Mouse (Mus musculus): Measurements from ENCODE around the gene Bclaf3.
"Not testable (repeated sequence)": the region's sequence is repeated elsewhere in the genome, so short reads cannot be mapped to it uniquely, and the experiment has no call there.

Gene Bclaf3

DNA sequence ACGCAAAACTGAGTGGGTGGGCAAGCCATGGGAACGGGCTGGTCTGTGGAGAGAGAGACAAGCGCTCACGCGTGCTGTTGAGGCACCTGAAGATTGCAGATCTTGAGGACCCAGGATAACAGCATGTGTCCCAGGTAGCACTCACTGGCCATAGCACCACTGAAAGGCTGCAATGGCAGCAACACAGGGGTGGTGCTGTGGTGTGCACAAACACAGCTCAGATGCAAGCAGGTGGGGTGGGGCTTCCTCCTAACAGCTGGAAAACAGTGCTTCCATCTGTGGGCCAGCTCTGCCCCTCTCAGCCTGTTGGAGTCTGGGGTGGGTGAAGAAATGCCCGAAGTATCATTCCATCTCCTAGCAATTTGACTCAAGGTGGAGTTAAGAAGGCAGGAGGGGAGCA lies at the start of gene Bclaf3:
TSS of gene Bclaf3 (plus strand) at position 301 of the 400 bp plus-strand sequence.
- no peak for DNase-seq (ENCODE audit: low spot score in 2 of 2)

DNA sequence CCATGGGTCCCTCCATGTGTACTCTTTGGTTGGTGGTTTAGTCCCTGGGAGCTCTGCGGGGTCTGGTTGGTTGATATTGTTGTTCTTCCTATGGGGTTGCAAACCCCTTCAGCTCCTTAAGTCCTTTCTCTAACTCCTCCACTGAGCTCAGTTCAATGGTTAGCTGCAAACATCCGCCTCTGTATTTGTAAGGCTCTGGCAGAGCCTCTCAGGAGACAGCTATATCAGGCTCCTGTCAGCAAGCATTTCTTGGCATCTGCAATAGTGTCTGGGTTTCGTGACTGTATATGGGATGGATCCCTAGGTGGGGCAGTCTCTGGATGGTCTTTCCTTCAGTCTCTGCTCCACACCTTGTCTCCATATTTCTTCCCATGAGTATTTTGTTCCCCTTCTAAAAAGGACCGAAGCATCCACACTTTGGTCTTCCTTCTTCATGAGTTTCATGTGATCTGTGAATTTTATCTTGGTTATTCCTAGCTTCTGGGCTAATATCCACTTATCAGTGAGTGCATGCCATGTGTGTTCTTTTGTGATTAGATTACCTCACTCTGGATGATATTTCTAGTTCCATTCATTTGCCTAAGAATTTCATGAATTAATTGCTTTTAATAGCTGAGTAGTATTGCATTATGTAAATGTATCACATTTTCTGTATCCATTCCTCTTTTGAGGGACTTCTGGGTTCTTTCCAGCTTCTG lies 48.1 kb upstream of the Bclaf3 start:
- DNase-seq (ENCODE audit: low spot score in 2 of 2) = not testable (repeated sequence)

DNA sequence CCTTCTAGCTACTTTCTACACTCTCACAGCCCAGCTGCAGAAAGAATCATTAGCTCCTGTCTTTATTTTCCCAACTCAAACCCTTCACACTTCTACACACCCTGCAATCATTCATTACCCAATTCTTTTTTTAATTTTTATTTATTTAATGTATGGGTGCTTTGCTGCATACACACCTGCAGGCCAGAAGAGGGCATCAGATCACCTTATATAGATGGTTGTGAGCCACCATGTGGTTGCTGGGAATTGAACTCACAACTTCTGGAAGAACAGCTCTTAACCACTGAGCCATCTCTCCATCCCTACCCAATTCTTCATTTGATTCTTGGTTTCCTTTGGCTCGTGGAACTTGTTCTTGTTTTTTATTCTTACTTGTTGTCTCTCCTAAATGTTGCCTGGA lies 42.2 kb upstream of the Bclaf3 start:
- DNase-seq (ENCODE audit: low spot score in 2 of 2) = no peak

DNA sequence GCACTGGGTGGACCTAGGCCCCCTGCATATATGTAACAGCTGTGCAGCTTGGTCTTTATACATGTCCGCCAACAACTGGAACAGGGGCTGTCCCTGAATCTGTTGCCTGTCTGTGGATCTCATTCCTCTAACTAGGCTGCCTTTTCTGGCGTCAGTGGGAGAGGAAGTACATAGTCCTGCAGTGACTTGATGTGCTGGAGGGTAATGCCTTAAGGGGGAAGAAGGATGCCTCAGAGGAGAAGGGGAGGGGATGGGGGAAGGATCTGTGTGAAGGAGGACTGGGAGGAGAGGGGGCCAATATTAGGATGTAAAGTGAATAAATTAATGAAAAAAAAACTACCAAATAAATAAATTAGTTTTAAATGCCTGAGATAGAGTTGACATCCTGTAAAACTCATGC lies 23.3 kb upstream of the Bclaf3 start:
- no peak for DNase-seq (ENCODE audit: low spot score in 2 of 2)

DNA sequence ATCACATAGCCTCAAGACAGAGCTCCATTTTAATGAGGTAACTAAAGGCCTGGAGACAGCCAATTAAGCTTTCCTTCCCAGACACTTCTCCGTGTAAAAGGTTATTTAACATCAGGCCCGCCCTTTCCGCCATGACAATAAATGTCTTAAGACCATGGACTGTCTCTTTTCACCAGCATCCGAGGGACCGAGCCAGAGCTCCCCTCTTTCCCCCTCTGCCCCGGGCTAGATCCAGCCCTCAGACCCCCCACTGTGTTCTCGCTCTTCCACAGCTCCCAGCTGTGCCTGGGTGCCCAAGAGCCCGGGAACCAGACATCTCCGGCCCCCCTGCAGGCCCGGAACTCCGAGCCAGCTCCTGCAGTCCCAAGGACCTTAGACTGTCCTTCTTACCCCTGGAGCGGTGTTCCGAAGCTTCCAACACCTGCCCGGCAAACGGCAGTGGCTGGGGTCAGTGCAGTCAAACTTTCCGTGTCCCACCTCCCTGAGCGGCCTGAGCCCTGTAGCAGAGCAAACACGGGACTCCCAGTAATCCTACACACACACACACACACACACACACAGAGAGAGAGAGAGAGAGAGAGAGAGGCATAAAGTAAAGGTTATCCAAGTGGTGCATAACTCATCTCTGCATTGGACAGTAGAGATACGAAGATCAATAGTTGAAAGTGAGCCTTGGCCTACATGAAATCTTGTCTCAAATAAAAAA lies 18.0 kb upstream of the Bclaf3 start:
- no peak for DNase-seq (ENCODE audit: low spot score in 2 of 2)

DNA sequence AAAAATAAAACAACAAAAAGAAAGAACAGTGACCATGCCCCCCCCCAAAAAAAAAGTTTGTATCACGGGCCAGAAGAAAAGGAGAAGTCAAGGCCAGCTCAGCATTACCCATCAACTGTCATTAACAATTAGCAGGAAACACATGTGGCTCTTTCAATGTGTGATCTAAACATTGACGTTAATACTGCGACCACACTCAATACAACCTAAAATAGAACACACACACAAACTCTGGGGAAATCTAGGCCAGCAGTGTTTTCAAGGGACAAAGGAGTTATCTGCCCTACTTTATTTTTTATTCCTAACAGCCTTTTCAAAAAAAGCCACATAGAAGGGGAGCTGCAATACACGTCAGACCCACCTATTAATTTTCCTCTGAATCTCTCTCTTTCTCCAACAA lies 17.4 kb upstream of the Bclaf3 start:
- DNase-seq (ENCODE audit: low spot score in 2 of 2) = no peak

DNA sequence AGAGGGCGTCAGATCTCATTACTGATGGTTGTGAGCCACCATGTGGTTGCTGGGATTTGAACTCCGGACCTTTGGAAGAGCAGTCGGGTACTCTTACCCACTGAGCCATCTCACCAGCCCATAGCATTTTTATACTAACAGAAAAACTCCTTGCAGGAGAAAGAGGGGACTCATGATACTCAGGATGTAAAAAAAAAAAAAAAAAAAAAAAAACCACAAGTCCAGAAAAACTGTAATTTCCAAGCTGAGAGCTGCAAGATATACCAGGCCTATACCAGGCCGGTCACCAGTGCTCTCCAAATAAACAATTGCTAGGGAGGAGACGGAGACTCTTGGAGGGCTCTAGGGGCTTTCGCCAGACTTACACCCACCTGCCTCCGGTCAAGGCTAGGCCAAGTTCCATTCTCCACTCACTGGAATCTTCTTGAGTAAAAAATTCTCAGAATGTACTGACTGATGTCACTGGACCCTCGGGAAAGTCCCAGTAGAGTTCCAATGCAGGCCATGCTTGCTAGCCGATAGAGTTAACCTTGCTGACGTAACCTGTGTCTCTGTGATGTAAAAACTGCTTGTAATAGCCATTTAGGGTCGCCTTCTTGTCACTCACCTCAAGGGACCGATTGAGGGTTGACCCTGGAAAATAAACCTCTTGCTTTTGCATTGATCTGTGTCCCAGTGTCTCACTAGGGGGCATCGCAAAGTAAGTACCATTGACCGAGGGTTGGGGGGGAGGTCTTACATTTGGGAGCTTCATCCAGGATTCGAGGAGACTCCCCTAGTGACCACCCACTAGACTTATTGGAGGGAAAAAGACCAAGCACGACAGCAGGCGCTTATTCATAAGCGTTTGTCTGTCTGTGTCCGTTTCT lies 16.4 kb upstream of the Bclaf3 start:
- DNase-seq (ENCODE audit: low spot score in 2 of 2) = no peak

DNA sequence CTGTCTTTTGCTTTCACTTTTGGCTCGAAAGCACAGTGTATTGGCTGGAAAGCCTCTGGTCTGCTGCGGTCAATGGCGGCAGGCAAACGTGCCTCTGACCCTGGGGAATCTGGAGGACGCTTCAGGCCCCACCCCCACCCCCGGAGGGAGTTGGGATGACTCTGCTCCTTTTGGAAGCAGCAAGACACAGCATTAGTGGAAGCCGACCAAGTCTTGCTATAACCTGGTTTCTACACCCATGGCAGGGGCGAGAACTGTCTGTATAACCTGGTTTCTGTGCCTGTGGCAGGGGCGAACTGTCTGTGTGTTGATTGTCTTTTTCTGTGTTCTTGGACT lies 15.8 kb upstream of the Bclaf3 start:
- DNase-seq (ENCODE audit: low spot score in 2 of 2) = no peak

DNA sequence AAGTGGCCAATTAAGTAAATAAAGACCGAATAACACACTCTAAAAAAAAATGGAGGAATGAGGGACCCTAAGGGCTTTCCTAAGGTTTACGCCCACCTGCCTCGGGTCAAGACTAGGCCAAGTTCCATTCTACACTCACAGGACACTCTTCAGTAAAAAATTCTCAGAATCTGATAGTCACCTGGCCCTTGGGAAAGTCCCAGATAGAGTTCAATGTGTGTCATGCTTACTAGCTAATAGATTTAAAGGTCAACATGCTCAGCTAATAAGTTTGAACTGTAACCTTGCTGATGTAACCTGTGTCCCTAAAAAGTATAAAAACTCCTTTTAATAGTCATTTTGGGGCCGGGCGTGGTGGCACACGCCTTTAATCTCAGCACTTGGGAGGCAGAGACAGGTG lies 10.9 kb upstream of the Bclaf3 start:
- no peak for DNase-seq (ENCODE audit: low spot score in 2 of 2)

DNA sequence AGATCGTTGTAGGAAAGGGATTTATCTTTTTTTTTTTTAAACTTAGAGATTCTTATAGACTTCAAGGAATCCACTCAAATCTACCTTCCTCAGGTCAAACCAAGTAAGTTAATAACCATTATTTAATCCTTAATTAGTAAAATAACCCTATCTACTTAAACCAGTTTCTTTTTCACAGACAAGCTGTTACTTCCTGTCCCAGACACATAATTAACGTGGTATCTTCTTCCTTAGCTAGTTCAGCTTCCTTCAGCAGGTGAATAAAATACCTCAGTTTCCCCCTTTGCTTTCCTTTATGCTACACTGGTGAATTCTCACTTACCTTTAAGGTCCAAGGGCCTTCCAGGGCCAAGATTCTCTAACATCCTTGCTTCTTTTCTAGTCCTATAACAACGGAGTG lies 4.7 kb upstream of the Bclaf3 start:
- DNase-seq (ENCODE audit: low spot score in 2 of 2) = no peak

DNA sequence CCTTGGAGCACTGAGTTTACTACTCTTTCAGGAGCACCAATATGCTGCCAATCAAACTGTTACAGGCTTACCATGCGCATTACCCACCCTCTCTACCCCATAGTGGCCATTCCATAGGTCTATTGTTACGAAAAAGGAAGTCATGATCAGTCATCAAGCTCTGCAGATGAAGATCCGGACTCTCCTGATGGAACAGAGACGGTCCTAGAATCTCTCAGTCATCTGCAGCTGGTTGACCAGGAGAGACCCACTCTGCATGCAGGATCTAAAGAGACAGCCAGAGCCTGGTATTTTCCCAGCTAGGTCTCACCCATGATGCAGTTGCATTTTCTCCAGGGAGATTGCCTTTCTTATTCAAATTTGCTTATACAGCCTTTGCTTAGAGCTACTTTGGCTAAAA lies 3.8 kb upstream of the Bclaf3 start:
- DNase-seq (ENCODE audit: low spot score in 2 of 2) = no peak

DNA sequence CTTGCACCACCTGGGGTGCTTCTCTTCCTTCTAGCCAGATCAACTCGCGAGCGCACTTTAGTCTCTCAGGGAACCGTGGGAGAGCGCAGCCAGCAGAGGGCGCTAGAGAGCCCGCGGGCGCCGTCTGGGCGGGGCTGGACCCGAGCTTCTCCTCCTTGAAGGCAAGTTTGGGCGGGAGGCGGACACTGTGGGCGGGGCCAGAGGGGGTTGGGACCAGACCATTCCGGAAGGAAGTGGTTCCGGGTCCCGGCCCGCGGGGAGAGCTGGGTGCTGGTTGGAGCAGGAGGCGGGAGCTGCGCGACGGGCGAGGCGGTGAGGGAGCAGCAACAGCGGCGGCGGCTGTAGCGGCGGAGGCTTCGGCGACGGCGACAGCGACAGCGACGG lies 5.9 kb downstream of the Bclaf3 start:
- peak; percentile 88 to 96 for DNase-seq (ENCODE audit: low spot score in 2 of 2)

DNA sequence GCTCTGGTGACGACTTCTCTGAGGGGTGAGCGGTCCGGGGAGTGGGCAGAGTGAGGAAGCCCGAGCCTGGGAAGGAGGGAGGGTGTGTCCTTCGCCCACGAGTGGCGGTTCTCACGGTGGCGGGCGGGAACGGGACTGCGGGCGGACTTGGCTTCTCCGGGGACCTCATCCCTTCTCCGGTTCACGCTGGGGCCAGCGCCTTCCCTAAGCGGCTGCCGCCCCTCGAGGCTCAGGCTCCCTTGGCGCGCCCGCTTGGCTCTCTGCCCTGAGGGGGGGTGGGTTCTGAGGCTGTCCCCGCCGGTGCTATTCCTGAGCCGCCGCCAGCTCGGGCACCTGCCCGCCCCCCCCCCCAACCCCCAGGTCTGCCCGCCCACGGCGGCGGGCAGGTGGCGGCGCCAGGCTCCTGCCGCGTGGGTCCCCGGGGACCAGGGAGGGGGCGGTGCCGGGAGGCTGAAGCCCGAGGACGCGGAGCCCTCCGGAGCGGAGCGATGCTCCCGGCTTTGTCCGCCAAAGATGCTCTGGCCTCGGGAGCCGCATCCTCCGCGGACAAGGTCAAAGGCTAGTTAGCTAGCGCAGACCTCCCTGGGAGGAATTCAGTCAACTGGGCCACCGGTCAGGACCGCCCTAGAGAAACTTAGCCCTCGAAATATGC lies 6.4 kb downstream of the Bclaf3 start:
- peak; percentile 0 to 5 for DNase-seq (ENCODE audit: low spot score in 2 of 2)

DNA sequence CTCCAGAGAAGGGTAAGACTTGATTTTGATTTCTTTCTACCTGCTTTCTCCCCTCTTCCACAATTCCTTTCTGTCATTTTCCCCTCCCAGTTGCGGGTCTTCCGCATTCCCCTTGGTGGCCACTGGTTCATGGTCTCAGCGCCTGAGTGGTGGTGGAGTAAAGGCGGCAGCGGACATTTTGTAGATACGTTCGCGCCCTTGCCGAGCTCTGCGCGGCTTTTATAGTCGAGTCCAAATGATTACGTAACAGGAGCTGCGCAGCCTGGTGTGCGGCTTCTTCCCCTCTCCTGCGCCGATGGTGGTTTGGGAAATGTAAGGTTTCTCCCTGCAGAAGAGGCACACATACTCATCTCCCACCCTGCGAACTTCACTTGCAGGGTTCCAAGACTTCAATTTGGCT lies 15.4 kb downstream of the Bclaf3 start:
- no peak for DNase-seq (ENCODE audit: low spot score in 2 of 2)

DNA sequence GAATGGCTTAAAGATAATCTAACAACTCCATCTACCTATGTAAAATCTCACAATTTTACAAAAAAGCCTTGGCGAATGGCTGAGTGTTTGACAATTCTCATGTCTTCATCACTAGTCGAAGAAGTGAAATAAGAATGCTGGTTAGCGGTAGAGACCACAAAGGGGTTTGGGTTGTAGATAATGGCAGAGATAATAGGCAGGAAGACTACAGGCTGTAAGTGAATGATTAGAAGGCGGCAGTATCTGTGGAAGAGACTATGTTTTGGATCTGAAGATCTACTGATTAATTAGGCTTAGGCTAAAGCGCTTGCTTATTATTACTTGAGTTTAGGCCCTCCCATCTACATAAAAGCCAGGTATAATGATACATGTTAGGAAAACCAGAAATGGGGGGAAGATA lies 20.6 kb downstream of the Bclaf3 start:
- DNase-seq (ENCODE audit: low spot score in 2 of 2) = no peak

DNA sequence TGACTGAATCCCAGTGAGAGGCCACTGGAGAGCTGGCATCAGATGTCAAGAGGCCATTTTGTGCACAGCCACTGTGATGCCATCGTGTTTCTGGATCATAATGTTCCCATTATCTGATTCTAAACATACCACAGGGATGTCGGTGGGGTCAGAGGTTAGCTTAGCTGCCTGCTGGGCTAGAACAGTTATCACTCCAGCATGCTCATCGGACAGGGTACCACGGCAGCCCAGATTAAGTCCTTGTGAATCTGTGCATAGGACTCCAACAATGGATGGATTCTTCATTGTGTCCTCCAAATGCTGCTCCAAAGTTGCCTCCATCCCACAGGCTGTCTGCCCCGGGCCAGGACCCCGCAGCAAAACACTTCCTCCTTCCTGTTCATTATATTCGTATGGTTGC lies 58.2 kb downstream of the Bclaf3 start:
- not testable (repeated sequence) for DNase-seq (ENCODE audit: low spot score in 2 of 2)

DNA sequence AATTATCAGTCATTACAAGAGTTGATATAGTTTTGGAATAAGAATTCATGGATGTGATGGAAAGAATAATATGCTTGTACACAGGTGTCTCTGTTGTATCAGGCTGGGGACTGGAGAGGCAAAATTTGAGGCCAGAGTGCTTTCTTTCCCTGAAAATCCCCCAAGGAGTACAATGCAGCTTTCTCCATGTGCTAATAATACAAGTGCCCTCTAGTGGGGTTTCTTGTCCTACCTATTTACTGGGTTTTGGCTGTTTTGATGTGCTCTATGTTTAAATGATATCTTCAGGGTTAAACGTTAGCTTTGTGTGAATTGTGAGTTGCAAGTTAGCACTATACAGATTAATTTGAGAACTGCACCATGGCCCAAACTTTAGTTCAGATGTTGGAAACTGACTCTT lies 65.1 kb downstream of the Bclaf3 start:
- no peak for DNase-seq (ENCODE audit: low spot score in 2 of 2)

DNA sequence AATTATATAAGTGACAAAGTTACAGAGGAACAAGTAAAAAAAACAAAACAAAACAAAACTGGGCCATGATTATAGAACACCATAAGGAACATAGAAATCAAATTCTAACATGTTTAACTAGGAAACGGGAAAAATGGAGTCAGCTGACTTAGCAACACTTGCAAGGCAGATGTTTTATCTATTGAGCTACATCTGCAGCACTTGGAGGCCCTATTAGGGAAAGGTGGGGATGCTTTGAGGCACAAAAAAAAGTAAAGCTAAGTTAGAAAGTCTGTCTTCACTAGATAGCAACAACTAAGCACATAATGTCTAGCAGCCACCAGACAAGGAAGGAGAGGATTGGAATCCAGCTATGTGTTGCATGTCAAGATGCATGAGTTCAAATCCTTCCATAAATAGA lies 71.0 kb downstream of the Bclaf3 start:
- no peak for DNase-seq (ENCODE audit: low spot score in 2 of 2)

DNA sequence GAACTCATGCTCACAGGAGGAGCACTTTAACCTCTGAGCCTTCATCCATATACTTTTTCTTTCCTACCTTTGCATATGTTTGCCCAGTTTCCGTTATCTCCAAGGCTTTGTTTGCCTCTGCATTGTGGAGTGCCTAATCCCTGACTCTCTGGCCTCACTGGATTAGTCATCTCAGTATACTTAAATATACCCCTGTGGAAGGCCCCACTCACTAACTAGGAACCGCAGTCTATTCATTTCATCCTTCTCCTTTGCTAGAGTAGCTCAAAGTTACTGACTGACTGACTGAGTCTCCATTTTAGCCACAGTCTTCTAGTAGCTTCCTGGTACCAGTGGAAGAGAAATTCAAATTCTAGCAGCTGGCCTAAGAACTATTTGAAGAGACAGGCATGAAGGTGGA lies 78.3 kb downstream of the Bclaf3 start:
- no peak for DNase-seq (ENCODE audit: low spot score in 2 of 2)

DNA sequence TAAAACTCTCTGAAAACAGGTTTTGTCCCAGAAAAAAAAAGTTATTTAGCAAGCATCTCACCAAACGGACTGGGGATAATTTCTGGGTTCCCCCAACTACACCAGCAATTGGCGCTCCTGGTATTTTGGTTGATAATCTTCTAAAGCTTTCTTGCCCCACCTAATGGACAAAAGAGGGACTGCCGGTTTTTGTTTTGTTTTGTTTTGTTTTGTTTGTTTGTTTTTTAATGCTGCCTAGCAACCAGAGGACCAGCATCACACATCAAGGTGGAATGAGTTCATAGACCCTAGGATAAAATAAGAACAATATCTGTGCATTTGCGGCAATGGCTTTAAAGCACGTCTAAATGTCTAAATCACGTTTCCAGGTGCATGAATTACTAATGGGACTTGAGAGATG lies 80.4 kb downstream of the Bclaf3 start:
- no peak for DNase-seq (ENCODE audit: low spot score in 2 of 2)

DNA sequence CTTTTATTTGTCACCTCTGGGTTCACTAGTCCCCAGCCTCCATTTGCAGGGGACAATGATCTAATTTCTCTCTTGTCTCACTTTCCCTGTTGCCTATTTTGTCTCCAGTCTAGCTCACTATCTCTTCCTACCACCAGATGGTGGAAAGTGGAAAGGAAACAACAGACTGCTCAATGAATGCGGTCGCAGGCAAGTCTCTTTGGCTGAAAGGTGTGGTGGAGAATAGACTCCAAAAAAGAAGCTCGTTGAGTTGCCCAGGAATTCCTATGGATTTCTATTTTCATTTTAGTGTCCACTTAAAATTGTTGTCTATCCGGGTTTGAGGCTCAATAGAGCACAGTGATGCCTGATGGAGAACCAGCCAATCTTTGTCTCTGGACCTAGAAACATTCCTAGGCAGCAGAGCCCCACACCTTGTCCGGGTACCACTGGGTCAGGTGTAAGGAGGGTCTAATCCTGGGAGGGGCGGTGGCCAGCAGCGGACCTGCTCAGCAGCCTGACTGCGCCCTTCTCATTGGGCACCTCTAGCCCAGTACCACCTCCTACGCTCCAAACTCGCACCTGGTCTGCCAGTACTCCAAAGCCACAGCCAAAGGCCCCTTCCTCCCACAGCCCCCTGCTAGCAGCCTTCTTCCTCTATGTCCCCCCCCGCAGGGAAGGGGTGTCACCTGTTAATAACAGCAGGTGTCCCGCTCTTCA lies 99.9 kb downstream of the Bclaf3 start:
- DNase-seq (ENCODE audit: low spot score in 2 of 2) = no peak
